Mouse (Mus musculus) c-Kit-positive CD71-positive TER-119-negative erythroid progenitor cells, embryonic 14.5 days (primary cell): ENCODE data around the gene Hoxa10.

Source experiments
- DNase-seq: peaks from one replicate; pipeline ENCODE4 v3.0.0-alpha.2; 2013; ENCODE audit warnings: low read depth

The Hoxa10 gene

GRCm38 (mm10) chr6:52245040-52245756 lies 4.5 kb upstream of the Hoxa10 start:
- DNase-seq = no peak

- DNase-seq = no peak
These were observed 3.9 kb upstream of the Hoxa10 start for GRCm38 (mm10) chr6:52244471-52245039.

- no peak for DNase-seq
These were observed 3.0 kb upstream of the Hoxa10 start for GRCm38 (mm10) chr6:52243681-52244121.

GRCm38 (mm10) chr6:52242801-52243332 lies 2.2 kb upstream of the Hoxa10 start:
- DNase-seq = no peak

- no peak for DNase-seq
These were observed 457 bp upstream of the Hoxa10 start for GRCm38 (mm10) chr6:52241001-52241621.

- no peak for DNase-seq
These were observed 847 bp downstream of the Hoxa10 start for GRCm38 (mm10) chr6:52239625-52240388.

- DNase-seq = no peak
These were observed 1.7 kb downstream of the Hoxa10 start for GRCm38 (mm10) chr6:52238976-52239375.

- DNase-seq = no peak
These were observed 2.5 kb downstream of the Hoxa10 start for GRCm38 (mm10) chr6:52238155-52238545.

- DNase-seq = no peak
These were observed 3.1 kb downstream of the Hoxa10 start for GRCm38 (mm10) chr6:52237346-52238154.

GRCm38 (mm10) chr6:52236806-52237205 lies 3.8 kb downstream of the Hoxa10 start:
- no peak for DNase-seq

- DNase-seq = no peak
These were observed 4.8 kb downstream of the Hoxa10 start for GRCm38 (mm10) chr6:52235866-52236265.

- no peak for DNase-seq
These were observed 5.4 kb downstream of the Hoxa10 start for GRCm38 (mm10) chr6:52235267-52235666.

- DNase-seq = no peak
These were observed 6.1 kb downstream of the Hoxa10 start for GRCm38 (mm10) chr6:52234428-52235140.

- DNase-seq = no peak
These were observed 6.9 kb downstream of the Hoxa10 start for GRCm38 (mm10) chr6:52233546-52234427.

- no peak for DNase-seq
These were observed 7.6 kb downstream of the Hoxa10 start for GRCm38 (mm10) chr6:52232984-52233545.

- no peak for DNase-seq
These were observed 8.1 kb downstream of the Hoxa10 start for GRCm38 (mm10) chr6:52232568-52232965.

GRCm38 (mm10) chr6:52231885-52232567 lies 8.6 kb downstream of the Hoxa10 start:
- DNase-seq = no peak

- DNase-seq = no peak
These were observed 10.0 kb downstream of the Hoxa10 start, which contains the start of gene Hoxa9 for GRCm38 (mm10) chr6:52230516-52231165. TSS of gene Hoxa9 (minus strand) at chr6:52231089.
